Mouse (Mus musculus): ENCODE data around the gene Fam214b.

- TF ChIP-seq FLI1 (IDR thresholded peaks at IDR 0.05; ENCODE audit: low read length) (no peak), GATA1 (IDR thresholded peaks at IDR 0.05; ENCODE audit: borderline replicate concordance, low read length) (no peak)
Measured at GRCm38 (mm10) chr4:43091183-43091582, 45.2 kb upstream of the Fam214b start.

Data from megakaryocyte, embryonic 14.5 days (primary cell).